Mouse (Mus musculus) ES-Bruce4 (cell line): ENCODE data around the gene Cyfip1.

Experiments used
- CTCF ChIP-seq: IDR thresholded peaks from one replicate; pipeline ENCODE4 v1.8.1; 2011; ENCODE audit warnings: low read depth, low read length
- EP300 ChIP-seq: IDR thresholded peaks from 2 replicates; pipeline ENCODE4 v1.6.1; 2011; ENCODE audit warnings: low read depth, low read length; ENCODE audit not compliant: insufficient read depth
- POLR2A ChIP-seq: IDR thresholded peaks from one replicate; pipeline ENCODE4 v1.8.1; 2011; ENCODE audit warnings: low read length; ENCODE audit not compliant: insufficient read depth

DNA sequence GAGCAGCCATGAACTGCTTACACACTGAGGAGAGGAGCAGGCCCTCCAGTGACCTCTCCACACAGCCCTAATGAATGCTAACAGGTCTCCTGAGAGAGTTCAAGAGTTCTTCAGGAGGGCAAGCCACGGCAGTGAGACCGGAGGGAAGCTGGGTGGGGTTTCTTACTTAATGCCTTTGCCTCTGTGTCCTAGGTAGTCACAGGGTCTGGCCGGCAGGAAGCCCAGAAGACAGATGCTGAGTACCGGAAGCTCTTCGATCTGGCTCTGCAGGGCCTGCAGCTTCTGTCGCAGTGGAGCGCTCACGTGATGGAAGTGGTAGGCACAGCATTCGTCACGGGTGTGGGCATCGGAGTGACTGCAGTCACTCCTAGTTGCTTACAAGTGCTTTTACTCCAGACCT, 50.3 kb downstream of the Cyfip1 start:
- TF ChIP-seq CTCF (no peak), POLR2A (no peak), EP300 (no peak)
